Comparison of ENCODE assay signal across 26 mouse cellular contexts in genomic region chr6:68339846-68340245, GRCm38 (mm10).
DNase-seq lines count a peak whose midpoint lies in the region; ATAC-seq and TF ChIP-seq lines count a peak whose summit lies in the region.
"Had no signal": no experiment of that assay in that cellular context is flagged by ENCODE, and none has a peak within 500 bp of the region (broad histone marks: within the 10 kb centered on the region; RNA-seq: fewer than 3 reads in every experiment).

No protein-coding gene starts in this region.

- DNase-seq in frontal cortex, postnatal 36 days (ENCODE audit: low spot score in 2 of 2) = peak; percentile 6 to 27
- no peak for DNase-seq in frontal cortex, postnatal 25 days (ENCODE audit: low spot score in 2 of 2)
- peak; percentile 10 for DNase-seq in layer of hippocampus, adult 9-10 months (ENCODE audit: low spot score)
- no peak for DNase-seq in layer of hippocampus, postnatal 25 days (ENCODE audit: extremely low spot score in 1 of 2, low spot score in 1 of 2)
- peak; percentile 67 for DNase-seq in CH12.LX (ENCODE audit: extremely low read depth)
- DNase-seq in urinary bladder, postnatal 4 days (ENCODE audit: low spot score in 2 of 2) = no peak
- no peak for DNase-seq in hindbrain, embryonic 10.5 days (ENCODE audit: low spot score)
- DNase-seq: adrenal gland, adult 2 months; cerebellum, adult 9-11 months; heart, adult 11 months; kidney, adult 9 months; liver, embryonic 13.5 days; lung, postnatal 4 days; spleen, adult 18-20 months; thymus, adult 18-20 months; thymus, postnatal 4 days had no signal

- H3K9ac ChIP-seq in CH12.LX (ENCODE audit: insufficient read depth, low read depth) = no peak overlapping the region
- H3K9ac ChIP-seq: embryonic facial prominence, embryonic 12.5 days; forebrain, embryonic 13.5 days; heart, embryonic 13.5 days; hindbrain, embryonic 15.5 days; intestine, embryonic 15.5 days; limb, embryonic 13.5 days; liver, embryonic 13.5 days; lung, embryonic 15.5 days had no signal

- dilution Hi-C loops in CH12.LX (cut with MboI; ENCODE audit: extremely low pct_ligation_motif_present, extremely low pct_unique_long_range_greater_than_20kb, low sequenced_read_pairs) = no loop called here

- no peak overlapping the region for H3K4me3 ChIP-seq in CH12.LX (replicated peaks in 1 of 3; ENCODE audit: low read depth in 2 of 3, low read length in 2 of 3, poor library complexity in 1 of 3)
- H3K4me3 ChIP-seq in hindbrain, embryonic 10.5 days = no peak overlapping the region
- H3K4me3 ChIP-seq: embryonic facial prominence, embryonic 12.5 days; erythroblast, embryonic 14.5 days; forebrain, embryonic 13.5 days; heart, embryonic 13.5 days; hindbrain, embryonic 15.5 days; intestine, embryonic 15.5 days; limb, embryonic 13.5 days; liver, embryonic 13.5 days; lung, embryonic 15.5 days had no signal

- H3K4me2 ChIP-seq in CH12.LX (ENCODE audit: insufficient read depth, low read depth, poor library complexity, severe bottlenecking) = no peak overlapping the region
- H3K4me2 ChIP-seq: embryonic facial prominence, embryonic 12.5 days; forebrain, embryonic 13.5 days; heart, embryonic 13.5 days; hindbrain, embryonic 15.5 days; intestine, embryonic 15.5 days; limb, embryonic 13.5 days; liver, embryonic 13.5 days; lung, embryonic 15.5 days; midbrain, embryonic 11.5 days had no signal

- peak; percentile 76 for TF ChIP-seq EP300 in CH12.LX (IDR thresholded peaks at IDR 0.05; ENCODE audit: low read length)

- 87% methylated on average over 2 of the region's 2 CpGs for WGBS in hindbrain, embryonic 10.5 days

- no peaks in the 10 kb centered on the region for H3K79me2 ChIP-seq in CH12.LX (replicated peaks; ENCODE audit: control insufficient read depth, extremely low read depth, insufficient read depth, poor library complexity, severe bottlenecking)

- peaks cover 0 to 6% of the 10 kb centered on the region in 2 experiments; a peak in 1 of 4 replicates for H3K4me1 ChIP-seq in CH12.LX (ENCODE audit: control insufficient read depth in 1 of 2, insufficient read depth in 2 of 2)
- no peaks in the 10 kb centered on the region for H3K4me1 ChIP-seq in hindbrain, embryonic 10.5 days (replicated peaks)
- H3K4me1 ChIP-seq: embryonic facial prominence, embryonic 12.5 days; forebrain, embryonic 13.5 days; heart, embryonic 13.5 days; hindbrain, embryonic 15.5 days; intestine, embryonic 15.5 days; limb, embryonic 13.5 days; liver, embryonic 13.5 days; lung, embryonic 15.5 days had no signal

- TF ChIP-seq POLR2A in CH12.LX (IDR thresholded peaks at IDR 0.05; ENCODE audit: low read depth, low read length) = no peak

- peak overlapping the region; percentile 41 for H3K27ac ChIP-seq in CH12.LX (ENCODE audit: insufficient read depth, low read depth)
- H3K27ac ChIP-seq in hindbrain, embryonic 10.5 days = no peak overlapping the region
- H3K27ac ChIP-seq: embryonic facial prominence, embryonic 12.5 days; forebrain, embryonic 13.5 days; heart, embryonic 13.5 days; hindbrain, embryonic 15.5 days; intestine, embryonic 15.5 days; limb, embryonic 13.5 days; liver, embryonic 13.5 days; lung, embryonic 15.5 days had no signal

- H3K36me3 ChIP-seq in CH12.LX (replicated peaks in 1 of 2; ENCODE audit: control insufficient read depth in 1 of 2, insufficient read depth in 1 of 2, low read length in 1 of 2) = no peaks in the 10 kb centered on the region
- H3K36me3 ChIP-seq in hindbrain, embryonic 10.5 days = no peaks in the 10 kb centered on the region
- H3K36me3 ChIP-seq: embryonic facial prominence, embryonic 12.5 days; heart, embryonic 13.5 days; hindbrain, embryonic 15.5 days; intestine, embryonic 15.5 days; limb, embryonic 13.5 days; liver, embryonic 13.5 days; lung, embryonic 15.5 days had no signal

- no peak for TF ChIP-seq CTCF in CH12.LX (conservative IDR thresholded peaks at IDR 0.05 in 1 of 2, IDR thresholded peaks at IDR 0.05 in 1 of 2; ENCODE audit: low read depth in 2 of 2, low read length in 2 of 2)

- in situ Hi-C loops in CH12.LX (cut with MboI; ENCODE audit: low pct_ligation_motif_present, low pct_unique_long_range_greater_than_20kb, low sequenced_read_pairs) = no loop called here

- ATAC-seq in megakaryocyte, adult 5-6 weeks (ENCODE audit: poor library complexity, severe bottlenecking) = peak; percentile 45
- ATAC-seq: forebrain, embryonic 13.5 days; intestine, embryonic 15.5 days had no signal

- H3K9me3 ChIP-seq in CH12.LX (replicated peaks; ENCODE audit: low read length) = no peaks in the 10 kb centered on the region
- H3K9me3 ChIP-seq in hindbrain, embryonic 10.5 days = no peaks in the 10 kb centered on the region
- H3K9me3 ChIP-seq: embryonic facial prominence, embryonic 12.5 days; forebrain, embryonic 13.5 days; hindbrain, embryonic 15.5 days; intestine, embryonic 15.5 days; liver, embryonic 13.5 days; lung, embryonic 15.5 days had no signal

- TF ChIP-seq RAD21 in CH12.LX (IDR thresholded peaks at IDR 0.05; ENCODE audit: low read depth, low read length) = no peak; the same call in 1 of the 2 replicates

- no peaks in the 10 kb centered on the region for H3K27me3 ChIP-seq in CH12.LX (replicated peaks)
- no peaks in the 10 kb centered on the region for H3K27me3 ChIP-seq in hindbrain, embryonic 10.5 days (ENCODE audit: insufficient read depth, poor library complexity, severe bottlenecking)
- H3K27me3 ChIP-seq: embryonic facial prominence, embryonic 12.5 days; forebrain, embryonic 13.5 days; heart, embryonic 13.5 days; hindbrain, embryonic 15.5 days; intestine, embryonic 15.5 days; limb, embryonic 13.5 days; liver, embryonic 13.5 days; lung, embryonic 15.5 days had no signal

TF ChIP-seq in CH12.LX, 34 proteins besides CTCF, POLR2A, EP300 and RAD21:
- TF ChIP-seq JUND (conservative IDR thresholded peaks at IDR 0.05; ENCODE audit: low read depth, low read length) = 0 out of 2 replicates have a peak, but pooled peaks have one; percentile 49
- TF ChIP-seq NELFE (IDR thresholded peaks at IDR 0.05; ENCODE audit: low read depth, low read length) = no peak
- TF ChIP-seq ETS1 (conservative IDR thresholded peaks at IDR 0.05; ENCODE audit: low read depth, low read length) = peak; percentile 76
- TF ChIP-seq UBTF (IDR thresholded peaks at IDR 0.05; ENCODE audit: low read depth, low read length) = no peak
- 0 out of 2 replicates have a peak, but pooled peaks have one; percentile 50 for TF ChIP-seq MAX (IDR thresholded peaks at IDR 0.05; ENCODE audit: low read length)
- TF ChIP-seq USF1 (IDR thresholded peaks at IDR 0.05; ENCODE audit: low read depth, low read length) = no peak
- peak; percentile 69 for TF ChIP-seq TCF12 (IDR thresholded peaks at IDR 0.05; ENCODE audit: low read depth, low read length)
- no peak for TF ChIP-seq USF2 (conservative IDR thresholded peaks at IDR 0.05; ENCODE audit: low read depth, low read length)
- peak; percentile 42; the same call in 1 of the 2 replicates for TF ChIP-seq BHLHE40 (IDR thresholded peaks at IDR 0.05; ENCODE audit: low read depth, low read length)
- TF ChIP-seq GABPA (IDR thresholded peaks at IDR 0.05; ENCODE audit: insufficient replicate concordance, low read depth, low read length) = no peak
- peak; percentile 48 for TF ChIP-seq JUN (IDR thresholded peaks at IDR 0.05; ENCODE audit: insufficient read depth, low read depth, low read length)
- no peak for TF ChIP-seq ZNF384 (IDR thresholded peaks at IDR 0.05; ENCODE audit: low read depth, low read length)
- TF ChIP-seq MEF2A (IDR thresholded peaks at IDR 0.05; ENCODE audit: borderline replicate concordance, low read depth, low read length) = peak; percentile 57; the same call in 1 of the 2 replicates
- TF ChIP-seq IRF4 (IDR thresholded peaks at IDR 0.05; ENCODE audit: low read depth, low read length) = peak; percentile 83

Comparison
In these comparisons a context has a peak if more than half of its experiments do, and no peak if none do; other contexts are left out.
1. DNase-seq: peak in frontal cortex, postnatal 36 days (2 of 2), layer of hippocampus, adult 9-10 months (single experiment) and CH12.LX (single experiment); none in frontal cortex, postnatal 25 days (0 of 2), layer of hippocampus, postnatal 25 days (0 of 2), urinary bladder, postnatal 4 days (0 of 2) and hindbrain, embryonic 10.5 days (single experiment).